Mouse (Mus musculus): Measurements from ENCODE around the gene B4galnt2.

DNA sequence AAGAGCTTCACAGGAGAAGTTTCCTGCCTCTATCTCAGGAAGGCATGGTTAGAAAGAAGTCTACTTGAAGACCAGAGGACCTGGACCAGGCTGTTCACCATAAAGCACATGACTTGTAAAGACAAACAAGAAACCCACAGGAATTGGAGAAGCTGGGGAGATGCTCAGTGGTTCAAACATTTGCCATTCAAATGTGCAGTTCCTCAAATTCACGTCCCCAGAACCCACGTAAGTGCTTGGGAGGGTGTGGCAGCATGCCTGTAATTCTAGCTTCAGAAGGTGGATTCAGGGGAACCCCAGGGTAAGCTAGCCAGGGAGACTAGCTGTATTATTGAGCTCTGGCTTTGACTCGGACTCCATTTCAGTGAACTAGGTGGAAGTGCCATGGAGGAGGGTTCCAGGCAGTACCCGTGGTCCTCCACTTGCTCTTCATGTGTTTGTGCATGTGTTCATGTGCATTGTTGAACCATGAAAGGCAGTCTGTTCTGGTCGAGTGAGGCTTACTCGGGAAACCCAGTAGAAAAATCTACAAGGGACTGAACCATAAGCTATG is 44.7 kb downstream of the B4galnt2 start:
- no peak for TF ChIP-seq POLR2A (IDR thresholded peaks at IDR 0.05; ENCODE audit: borderline replicate concordance, extremely low read depth, low read depth, low read length)
- no peak for TF ChIP-seq CTCF (IDR thresholded peaks at IDR 0.05; ENCODE audit: insufficient read depth, low read length)

All from lung, adult 2 months (tissue).